Mouse (Mus musculus) hindbrain, postnatal 0 days (tissue): ENCODE data around the gene Med27. TPM values are rescaled to one million over a fixed set of nuclear protein-coding genes. Genes with fewer than 3 reads are reported as not detected.

ENCODE experiments used
- ATAC-seq: fragments of 200-750 bp; cut with Nextera tagmentation; 2 replicates; pipeline ENCODE4 v1.8.0; 2017; ENCODE audit warnings: mild to moderate bottlenecking, moderate TSS enrichment, moderate library complexity
- DNase-seq: peaks from one replicate; pipeline ENCODE4 v3.0.0-alpha.2; 2015; ENCODE audit warnings: low spot score
- H3K27ac ChIP-seq: fragments of 300-500 bp; sonication (generic); 2 replicates; pipeline ENCODE4 v1.5.1; 2014; ENCODE audit warnings: mild to moderate bottlenecking
- H3K27me3 ChIP-seq: fragments of 300-500 bp; sonication (generic); 2 replicates; pipeline ENCODE4 v1.6.1; 2014; ENCODE audit warnings: low read length, mixed read lengths; ENCODE audit not compliant: insufficient read depth
- H3K36me3 ChIP-seq: fragments of 300-500 bp; sonication (generic); 2 replicates; pipeline ENCODE4 v1.6.1; 2014; ENCODE audit warnings: low read length, mixed read lengths; ENCODE audit not compliant: insufficient read depth
- H3K4me1 ChIP-seq: fragments of 300-500 bp; sonication (generic); 2 replicates; pipeline ENCODE4 v1.6.1; 2014; ENCODE audit warnings: antibody characterized with exemption, low read length, mixed read lengths; ENCODE audit not compliant: insufficient read depth
- H3K4me2 ChIP-seq: fragments of 300-500 bp; sonication (generic); 2 replicates; pipeline ENCODE4 v1.6.1; 2014; ENCODE audit warnings: low read depth, mild to moderate bottlenecking, low read length, moderate library complexity, mixed read lengths
- H3K4me3 ChIP-seq: fragments of 300-500 bp; sonication (generic); 2 replicates; pipeline ENCODE4 v1.5.1; 2014; ENCODE audit warnings: low read length
- H3K9ac ChIP-seq: fragments of 300-500 bp; sonication (generic); replicated peaks from 2 replicates; pipeline ENCODE4 v1.6.1; 2014; ENCODE audit warnings: mild to moderate bottlenecking, low read length, moderate library complexity, mixed read lengths
- H3K9me3 ChIP-seq: fragments of 300-500 bp; sonication (generic); 2 replicates; pipeline ENCODE4 v1.6.1; 2016; ENCODE audit warnings: low read length, mixed read lengths
- CTCF ChIP-seq: IDR thresholded peaks from 2 replicates; pipeline ENCODE4 v1.5.1; 2016; ENCODE audit warnings: antibody characterized with exemption, control low read depth, low read depth
- WGBS: fragments of 180-500 bp; shearing (Covaris S2); extraction: QIAGEN DNeasy Blood & Tissue Kit; methylation state at CpG from one replicate; pipeline ENCODE4 v1.1.7; 2014; 5-methylcytosine and 5-hydroxymethylcytosine counted together
- microRNA-seq, 2 experiments: library from miRNA; unstranded; fragments of <30 nt; microRNA quantifications; one replicate each; pipeline ENCODE4; 2016
- polyA plus RNA-seq: library from polyadenylated mRNA; unstranded; fragments of >200 nt; fragmentation: Nextera tagmentation; extraction: Ambion mirVana; gene quantifications from 2 replicates; pipeline ENCODE4 v1.2.1, GENCODE M21; 2015
- total RNA-seq: library from RNA; depleted of rRNA; stranded (reverse); fragments of >200 nt; gene quantifications from 2 replicates; pipeline ENCODE4 v1.2.3, GENCODE M21; 2014; rRNA removed

Med27 gene
- total and polyA plus RNA-seq, 2 experiments from 2014 or later = 58.8 to 70.3 TPM

DNA sequence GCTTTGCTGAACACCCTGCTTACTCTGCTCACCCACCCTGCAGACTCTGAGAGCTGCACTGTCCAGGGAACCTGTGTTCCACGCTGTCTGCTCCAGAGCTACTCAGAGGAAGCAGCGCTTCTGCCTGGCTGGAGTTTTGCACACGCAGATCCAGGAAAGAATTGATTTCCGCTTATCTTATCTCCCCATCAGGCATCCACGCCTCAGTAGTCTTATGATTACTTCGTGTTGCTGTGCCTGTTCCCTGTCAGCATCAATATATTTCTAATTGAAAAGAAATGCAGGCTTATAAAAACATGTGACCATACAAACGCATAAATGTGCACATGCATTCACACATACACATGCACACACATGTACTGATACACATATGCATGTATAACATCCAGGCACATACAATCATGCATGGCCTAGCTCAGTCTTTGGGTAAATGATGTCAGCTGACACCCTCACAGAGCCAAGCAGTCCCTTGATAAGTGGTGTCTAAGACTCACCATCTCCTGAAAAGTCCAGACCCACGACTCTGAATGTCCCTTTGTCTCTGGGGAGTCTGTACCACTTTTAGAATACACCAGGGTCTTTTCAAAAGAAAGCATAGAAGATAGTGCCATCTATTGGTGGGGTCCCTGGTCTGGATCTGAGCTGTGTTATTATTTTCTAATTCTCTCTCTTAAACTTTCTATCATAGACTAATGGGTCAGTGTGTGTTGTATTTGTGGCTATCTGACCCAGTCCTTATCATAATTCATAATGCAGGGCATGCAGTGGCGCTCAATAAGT is 225.5 kb downstream of the Med27 start:
- 63% methylated on average over 9 of the region's 9 CpGs for WGBS
- no peak overlapping the region for H3K27ac ChIP-seq
- H3K9ac ChIP-seq = no peak overlapping the region
- H3K36me3 ChIP-seq = no peaks in the 10 kb centered on the region
- peak; percentile 47 for DNase-seq
- TF ChIP-seq CTCF = peak; percentile 47
- H3K4me1 ChIP-seq = 0 out of 2 replicates have a peak, but pooled peaks cover 3% of the 10 kb centered on the region
- no peaks in the 10 kb centered on the region for H3K27me3 ChIP-seq
- no peak overlapping the region for H3K4me3 ChIP-seq
- H3K4me2 ChIP-seq = no peak overlapping the region
- no peaks in the 10 kb centered on the region for H3K9me3 ChIP-seq
- ATAC-seq = no peak

DNA sequence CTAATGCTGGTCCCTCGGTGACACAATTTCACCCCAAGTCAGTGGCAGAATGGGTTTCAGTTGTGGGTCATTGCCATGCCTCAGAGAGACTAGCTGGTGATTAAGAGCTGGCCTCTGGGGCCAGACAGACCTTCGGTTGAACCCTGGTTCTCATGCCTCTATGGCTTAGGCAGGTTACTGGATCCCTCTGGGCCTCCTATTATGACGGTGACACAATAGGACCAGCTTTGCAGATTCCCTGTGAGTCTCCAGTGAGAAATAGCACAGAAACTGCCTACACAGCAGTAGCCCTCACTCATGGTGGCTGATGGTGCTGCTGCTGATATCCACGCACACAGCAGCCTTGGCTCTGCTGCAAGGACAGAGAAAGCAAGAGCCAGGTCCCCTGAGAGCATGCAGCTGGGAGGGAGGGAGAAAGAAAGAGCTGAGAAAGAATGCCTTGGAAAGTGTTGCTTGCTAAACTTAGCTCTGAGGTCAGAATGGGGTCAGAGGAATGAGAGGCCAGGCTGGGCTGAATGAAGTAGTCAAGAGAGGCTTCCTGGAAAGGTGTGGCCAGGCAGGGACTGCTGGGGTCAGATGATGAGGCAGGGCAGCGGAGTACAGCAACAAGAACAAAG is 226.3 kb downstream of the Med27 start:
- DNase-seq (no peak), ATAC-seq (no peak)
- no peak for TF ChIP-seq CTCF
- H3K4me2 ChIP-seq = no peak overlapping the region
- no peak overlapping the region for H3K4me3 ChIP-seq
- 26% methylated on average over 5 of the region's 5 CpGs for WGBS
- H3K4me1 ChIP-seq = 0 out of 2 replicates have a peak, but pooled peaks cover 3% of the 10 kb centered on the region
- H3K9ac ChIP-seq = no peak overlapping the region
- H3K36me3 ChIP-seq = no peaks in the 10 kb centered on the region
- no peaks in the 10 kb centered on the region for H3K9me3 ChIP-seq
- H3K27me3 ChIP-seq = no peaks in the 10 kb centered on the region
- no peak overlapping the region for H3K27ac ChIP-seq

DNA sequence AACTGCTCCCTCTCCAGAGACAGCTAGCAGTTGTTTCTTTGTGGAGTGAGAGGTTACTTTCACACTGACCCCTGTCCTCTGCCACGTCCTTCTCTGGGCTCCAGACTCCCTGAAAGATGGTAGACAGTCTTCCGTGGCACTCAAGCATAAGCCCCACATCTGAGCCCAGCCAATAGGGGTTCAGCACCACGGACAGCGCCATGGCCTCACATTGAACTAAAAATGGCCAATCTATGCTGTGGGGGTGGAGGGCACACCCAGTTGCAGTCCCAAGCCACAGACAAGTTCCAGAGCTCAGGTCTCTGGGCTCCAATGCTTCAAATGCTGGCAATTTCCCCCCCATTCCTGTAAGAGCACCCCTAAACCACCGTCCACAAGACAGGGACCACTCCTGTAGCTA is 227.0 kb downstream of the Med27 start:
- Histone ChIP-seq H3K27me3 (no peaks in the 10 kb centered on the region), H3K9ac (no peak overlapping the region), H3K4me1 (0 out of 2 replicates have a peak, but pooled peaks cover 3% of the 10 kb centered on the region), H3K4me2 (no peak overlapping the region), H3K4me3 (no peak overlapping the region), H3K36me3 (no peaks in the 10 kb centered on the region), H3K9me3 (no peaks in the 10 kb centered on the region), H3K27ac (no peak overlapping the region)
- peak; percentile 52; the same call in 1 of the 2 replicates for ATAC-seq
- DNase-seq = peak; percentile 59
- TF ChIP-seq CTCF = no peak
- 13% methylated on average over 5 of the region's 5 CpGs for WGBS

DNA sequence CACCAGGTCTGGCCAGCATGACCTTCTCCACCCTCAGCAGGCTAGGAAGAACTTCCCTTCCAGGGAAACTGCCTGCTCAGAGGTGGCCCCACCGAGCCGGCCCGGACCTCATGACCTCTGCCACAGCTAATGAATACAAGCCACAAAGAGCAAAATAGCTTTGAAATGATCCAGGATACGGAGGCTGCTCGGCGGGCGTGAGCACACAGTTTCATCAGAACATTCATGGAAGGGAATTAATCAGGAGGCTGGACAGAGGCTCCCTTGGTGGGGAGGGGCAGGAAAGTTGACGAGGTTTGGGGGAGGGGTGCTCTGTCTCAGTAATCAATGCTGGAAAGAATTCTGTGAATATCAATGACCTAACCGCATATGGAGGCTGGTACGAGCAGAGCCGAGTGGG is 227.6 kb downstream of the Med27 start:
- no peak for ATAC-seq
- no peak overlapping the region for H3K27ac ChIP-seq
- no peak for TF ChIP-seq CTCF

More for the DNA sequence above, 227.6 kb downstream of the Med27 start:
- 10% methylated on average over 11 of the region's 11 CpGs for WGBS
- Histone ChIP-seq H3K9me3 (no peaks in the 10 kb centered on the region), H3K36me3 (no peaks in the 10 kb centered on the region), H3K9ac (0 out of 2 replicates have a peak overlapping the region, but pooled peaks have one; percentile 0), H3K27me3 (no peaks in the 10 kb centered on the region), H3K4me3 (no peak overlapping the region), H3K4me1 (0 out of 2 replicates have a peak, but pooled peaks cover 3% of the 10 kb centered on the region), H3K4me2 (no peak overlapping the region)
- DNase-seq = no peak

Small RNA genes lying within 50 kb of the gene (microRNA-seq; reads per million reads assigned to microRNA genes)
- 0 reads per million in 2 experiments for gene Mir133c

Other genes with a start within 250 kb of the Med27 start
- gene Setx, start 222.6 kb upstream of the Med27 start, total RNA-seq = 31.1 and 36.0 TPM in 2 replicates
- gene Setx, start 222.6 kb upstream of the Med27 start, polyA plus RNA-seq = 15.2 and 15.3 TPM in 2 replicates
- gene Ntng2, start 93.8 kb upstream of the Med27 start, total RNA-seq = 30.3 and 34.5 TPM in 2 replicates
- gene Ntng2, start 93.8 kb upstream of the Med27 start, polyA plus RNA-seq = 3.4 and 4.6 TPM in 2 replicates